Mouse (Mus musculus) midbrain, embryonic 13.5 days (tissue): ENCODE data around the gene Gpatch3. TPM values are rescaled to one million over a fixed set of nuclear protein-coding genes. Genes with fewer than 3 reads are reported as not detected.

Experiments used
- microRNA-seq: library from miRNA; unstranded; fragments of <30 nt; microRNA quantifications from one replicate; pipeline ENCODE4, GENCODE M21; 2016
- polyA plus RNA-seq: library from polyadenylated mRNA; unstranded; fragments of >200 nt; fragmentation: Nextera tagmentation; extraction: Ambion mirVana; gene quantifications from 2 replicates; pipeline ENCODE4 v1.2.1, GENCODE M21; 2015

Gene Gpatch3
- polyA plus RNA-seq, 1 experiment from 2014 or later = 7.6 TPM

Small RNA genes within 50 kb of the gene (microRNA-seq; reads per million reads assigned to microRNA genes)
- not detected for gene Gm23158

Other genes with a start within 250 kb of the Gpatch3 start
- 18.2 and 21.8 TPM in 2 replicates for gene Wdtc1, start 221.3 kb upstream of the Gpatch3 start, polyA plus RNA-seq
- 6.8 and 7.9 TPM in 2 replicates for gene Slc9a1, start 205.0 kb upstream of the Gpatch3 start, polyA plus RNA-seq
- gene Tent5b, start 94.6 kb upstream of the Gpatch3 start, polyA plus RNA-seq = 0.17 and 0.31 TPM in 2 replicates
- gene Trnp1, start 76.2 kb upstream of the Gpatch3 start, polyA plus RNA-seq = 1.2 and 1.9 TPM in 2 replicates
- gene Kdf1, start 55.8 kb upstream of the Gpatch3 start, polyA plus RNA-seq = 0.15 and 0.24 TPM in 2 replicates
- 256 and 272 TPM in 2 replicates for gene Nudc, start 28.7 kb upstream of the Gpatch3 start, polyA plus RNA-seq
- gene Nr0b2, start 21.4 kb upstream of the Gpatch3 start, polyA plus RNA-seq = not detected in 2 replicates
- 20.6 and 23.5 TPM in 2 replicates for gene Gpn2, start 9.6 kb downstream of the Gpatch3 start, polyA plus RNA-seq
- gene Sfn, start 27.4 kb downstream of the Gpatch3 start, polyA plus RNA-seq = 0.89 and 1.2 TPM in 2 replicates
- 3.5 and 4.1 TPM in 2 replicates for gene Zdhhc18, start 75.4 kb downstream of the Gpatch3 start, polyA plus RNA-seq
- gene Pigv, start 97.9 kb downstream of the Gpatch3 start, polyA plus RNA-seq = 13.7 and 16.0 TPM in 2 replicates
- 43.6 and 47.1 TPM in 2 replicates for gene Arid1a, start 182.0 kb downstream of the Gpatch3 start, polyA plus RNA-seq